25 mouse cellular contexts compared by ENCODE assay signal in the genomic region with DNA sequence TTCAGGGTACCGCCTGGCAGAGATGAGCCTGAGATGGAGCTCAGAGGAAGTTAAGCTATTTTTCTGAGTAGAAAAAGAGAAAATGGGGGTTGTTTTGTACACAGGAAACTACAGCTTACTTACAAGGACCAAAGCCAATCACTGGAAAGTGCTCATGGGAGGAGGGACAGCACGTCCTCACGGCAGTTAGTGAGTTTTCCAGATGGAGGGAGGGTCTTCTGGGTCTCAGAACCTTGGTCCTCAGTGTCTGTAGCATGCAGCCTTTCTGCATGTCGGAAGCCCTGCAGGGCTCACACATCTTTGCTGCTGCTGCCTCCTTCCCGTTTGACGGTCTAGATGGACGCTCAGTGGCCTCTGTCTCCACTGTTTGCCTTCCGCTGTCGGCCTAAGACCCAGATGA. TPM values are rescaled to one million over a fixed set of nuclear protein-coding genes. Genes with fewer than 3 reads are reported as not detected.
DNase-seq lines count a peak whose midpoint lies in the region; ATAC-seq and TF ChIP-seq lines count a peak whose summit lies in the region.
"Had no signal": no experiment of that assay in that cellular context is flagged by ENCODE, and none has a peak within 500 bp of the region (broad histone marks: within the 10 kb centered on the region; RNA-seq: fewer than 3 reads in every experiment).

No protein-coding gene starts in this region.

- no peak for TF ChIP-seq RAD21 in CH12.LX (IDR thresholded peaks at IDR 0.05; ENCODE audit: low read depth, low read length)

- no peaks in the 10 kb centered on the region for H3K79me2 ChIP-seq in CH12.LX (replicated peaks; ENCODE audit: control insufficient read depth, extremely low read depth, insufficient read depth, poor library complexity, severe bottlenecking)

- TF ChIP-seq EP300 in heart, postnatal 0 days (IDR thresholded peaks at IDR 0.05; ENCODE audit: low read depth), result no peak
- no peak for TF ChIP-seq EP300 in CH12.LX (IDR thresholded peaks at IDR 0.05; ENCODE audit: low read length)

- 82% methylated on average over 9 of the region's 9 CpGs for WGBS in heart, embryonic 11.5 days (ENCODE audit: insufficient replicate concordance)
- WGBS in heart, postnatal 0 days, result 76% methylated on average over 9 of the region's 9 CpGs

- ATAC-seq in heart, embryonic 11.5 days (replicated peaks; ENCODE audit: insufficient number of reproducible peaks, low FRiP score, low TSS enrichment), result no peak
- ATAC-seq in heart, postnatal 0 days (ENCODE audit: insufficient read depth, low read depth), result no peak
- ATAC-seq: activated CD4-positive, CD25-positive, alpha-beta regulatory T cell, adult 4 months; CD4-positive, CD25-positive, alpha-beta regulatory T cell, adult 4 months; forebrain, embryonic 13.5 days had no signal

- no peak overlapping the region for H3K4me2 ChIP-seq in heart, embryonic 11.5 days
- H3K4me2 ChIP-seq in heart, postnatal 0 days (ENCODE audit: low read depth, low read length), result no peak overlapping the region
- 0 out of 2 replicates have a peak overlapping the region, but pooled peaks have one; percentile 4 for H3K4me2 ChIP-seq in CH12.LX (ENCODE audit: insufficient read depth, low read depth, poor library complexity, severe bottlenecking)
- H3K4me2 ChIP-seq: embryonic facial prominence, embryonic 12.5 days; embryonic facial prominence, embryonic 15.5 days; forebrain, embryonic 13.5 days; hindbrain, embryonic 15.5 days had no signal

- in situ Hi-C loops in CH12.LX (cut with MboI; ENCODE audit: low pct_ligation_motif_present, low pct_unique_long_range_greater_than_20kb, low sequenced_read_pairs), result no loop called here

- H3K9ac ChIP-seq in heart, embryonic 11.5 days (ENCODE audit: low read depth, low read length), result no peak overlapping the region
- H3K9ac ChIP-seq in heart, postnatal 0 days (replicated peaks; ENCODE audit: low read depth, low read length), result no peak overlapping the region
- no peak overlapping the region for H3K9ac ChIP-seq in CH12.LX (ENCODE audit: insufficient read depth, low read depth)
- H3K9ac ChIP-seq: embryonic facial prominence, embryonic 12.5 days; embryonic facial prominence, embryonic 15.5 days; forebrain, embryonic 13.5 days; forebrain, postnatal 0 days; hindbrain, embryonic 15.5 days had no signal

- peaks cover 60% of the 10 kb centered on the region for H3K4me1 ChIP-seq in heart, embryonic 11.5 days (ENCODE audit: control insufficient read depth, insufficient read depth, low read length)
- peaks cover 79% of the 10 kb centered on the region for H3K4me1 ChIP-seq in heart, postnatal 0 days (ENCODE audit: control insufficient read depth, insufficient read depth)
- peaks cover 22 to 36% of the 10 kb centered on the region in 2 experiments for H3K4me1 ChIP-seq in CH12.LX (ENCODE audit: control insufficient read depth in 1 of 2, insufficient read depth in 2 of 2)
- peaks cover 72% of the 10 kb centered on the region for H3K4me1 ChIP-seq in brown adipose tissue, adult 24 weeks (ENCODE audit: control insufficient read depth, insufficient read depth, insufficient read length, low read length)
- H3K4me1 ChIP-seq: hindbrain, embryonic 15.5 days had no signal

- H3K4me3 ChIP-seq in heart, embryonic 11.5 days (ENCODE audit: low read depth, low read length), result no peak overlapping the region
- H3K4me3 ChIP-seq in heart, postnatal 0 days (ENCODE audit: low read depth, low read length), result no peak overlapping the region
- H3K4me3 ChIP-seq in CH12.LX (replicated peaks in 1 of 3; ENCODE audit: low read depth in 2 of 3, low read length in 2 of 3, poor library complexity in 1 of 3), result no peak overlapping the region
- H3K4me3 ChIP-seq in brown adipose tissue, adult 24 weeks (ENCODE audit: insufficient read depth, low read depth, low read length), result no peak overlapping the region
- H3K4me3 ChIP-seq: embryonic facial prominence, embryonic 12.5 days; embryonic facial prominence, embryonic 15.5 days; erythroblast, embryonic 14.5 days; forebrain, embryonic 13.5 days; hindbrain, embryonic 10.5 days; hindbrain, embryonic 15.5 days had no signal

- H3K36me3 ChIP-seq in heart, embryonic 11.5 days (ENCODE audit: control insufficient read depth, insufficient read depth, low read length), result no peaks in the 10 kb centered on the region
- H3K36me3 ChIP-seq in heart, postnatal 0 days (replicated peaks; ENCODE audit: control insufficient read depth, insufficient read depth, low read length), result peaks cover 5% of the 10 kb centered on the region; the same call in 1 of the 2 replicates
- no peaks in the 10 kb centered on the region for H3K36me3 ChIP-seq in CH12.LX (replicated peaks in 1 of 2; ENCODE audit: control insufficient read depth in 1 of 2, insufficient read depth in 1 of 2, low read length in 1 of 2)
- H3K36me3 ChIP-seq: embryonic facial prominence, embryonic 12.5 days; embryonic facial prominence, embryonic 15.5 days; hindbrain, embryonic 10.5 days; hindbrain, embryonic 15.5 days had no signal

- dilution Hi-C loops in CH12.LX (cut with MboI; ENCODE audit: extremely low pct_ligation_motif_present, extremely low pct_unique_long_range_greater_than_20kb, low sequenced_read_pairs), result no loop called here

- TF ChIP-seq CTCF in heart, postnatal 0 days (IDR thresholded peaks at IDR 0.05; ENCODE audit: low read depth), result no peak
- no peak for TF ChIP-seq CTCF in CH12.LX (conservative IDR thresholded peaks at IDR 0.05 in 1 of 2, IDR thresholded peaks at IDR 0.05 in 1 of 2; ENCODE audit: low read depth in 2 of 2, low read length in 2 of 2)

- H3K9me3 ChIP-seq in heart, embryonic 11.5 days (replicated peaks; ENCODE audit: control insufficient read depth, low read length), result no peaks in the 10 kb centered on the region
- no peaks in the 10 kb centered on the region for H3K9me3 ChIP-seq in heart, postnatal 0 days (replicated peaks; ENCODE audit: control insufficient read depth, low read length)
- peaks cover 6% of the 10 kb centered on the region for H3K9me3 ChIP-seq in CH12.LX (replicated peaks; ENCODE audit: low read length)
- H3K9me3 ChIP-seq: embryonic facial prominence, embryonic 12.5 days; embryonic facial prominence, embryonic 15.5 days; forebrain, embryonic 13.5 days; hindbrain, embryonic 10.5 days; hindbrain, embryonic 15.5 days had no signal

- DNase-seq in heart, adult 11 months, result peak; percentile 93
- DNase-seq in heart, postnatal 0 days (ENCODE audit: low spot score), result no peak
- no peak for DNase-seq in heart, postnatal 4 days
- no peak for DNase-seq in CH12.LX (ENCODE audit: extremely low read depth)
- DNase-seq in left cerebral cortex, adult 9 months (ENCODE audit: low spot score in 2 of 2), result no peak
- DNase-seq: adrenal gland, adult 8-10 months; adrenal gland, postnatal 25 days; cerebellum, adult 18-20 months; cerebellum, adult 9-10 months; cerebellum, postnatal 14 days; forebrain, postnatal 0 days; gastrocnemius, postnatal 10 days; gastrocnemius, postnatal 36 days; kidney, adult 18-20 months; kidney, adult 9 months had no signal

- H3K27me3 ChIP-seq in heart, embryonic 11.5 days (ENCODE audit: control insufficient read depth, insufficient read depth, low read length), result no peaks in the 10 kb centered on the region
- H3K27me3 ChIP-seq in heart, postnatal 0 days (ENCODE audit: control insufficient read depth, insufficient read depth, low read length), result no peaks in the 10 kb centered on the region
- H3K27me3 ChIP-seq in CH12.LX (replicated peaks), result peaks cover 8% of the 10 kb centered on the region
- H3K27me3 ChIP-seq: embryonic facial prominence, embryonic 12.5 days; embryonic facial prominence, embryonic 15.5 days; forebrain, embryonic 13.5 days; hindbrain, embryonic 15.5 days had no signal

- TF ChIP-seq POLR2A in CH12.LX (IDR thresholded peaks at IDR 0.05; ENCODE audit: low read depth, low read length), result no peak

- no peak overlapping the region for H3K27ac ChIP-seq in heart, embryonic 11.5 days (ENCODE audit: low read depth, low read length)
- H3K27ac ChIP-seq in heart, postnatal 0 days (ENCODE audit: low read depth), result 0 out of 2 replicates have a peak overlapping the region, but pooled peaks have one; percentile 32
- no peak overlapping the region for H3K27ac ChIP-seq in CH12.LX (ENCODE audit: insufficient read depth, low read depth)
- peak overlapping the region; percentile 91 for H3K27ac ChIP-seq in brown adipose tissue, adult 24 weeks (replicated peaks; ENCODE audit: low read depth, low read length)
- H3K27ac ChIP-seq: embryonic facial prominence, embryonic 12.5 days; embryonic facial prominence, embryonic 15.5 days; forebrain, embryonic 13.5 days; hindbrain, embryonic 10.5 days had no signal

TF ChIP-seq in CH12.LX, 34 proteins besides CTCF, POLR2A, EP300 and RAD21:
- TF ChIP-seq MEF2A (IDR thresholded peaks at IDR 0.05; ENCODE audit: borderline replicate concordance, low read depth, low read length) (no peak), BHLHE40 (IDR thresholded peaks at IDR 0.05; ENCODE audit: low read depth, low read length) (no peak), GABPA (IDR thresholded peaks at IDR 0.05; ENCODE audit: insufficient replicate concordance, low read depth, low read length) (no peak), TBP (conservative IDR thresholded peaks at IDR 0.05; ENCODE audit: low read depth, low read length) (no peak), POLR2AphosphoS2 (IDR thresholded peaks at IDR 0.05; ENCODE audit: low read depth, low read length) (no peak), JUND (conservative IDR thresholded peaks at IDR 0.05; ENCODE audit: low read depth, low read length) (no peak), ZNF384 (IDR thresholded peaks at IDR 0.05; ENCODE audit: low read depth, low read length) (no peak)
TF ChIP-seq in CH12.LX: peak in this region for 0.

RNA-seq across cellular contexts. Expression of a gene that starts 25.9 kb away (rescaled TPM):
- polyA plus RNA-seq in heart, embryonic 11.5 days (2014; fragmentation: Nextera tagmentation; extraction: Ambion mirVana), result 150 and 187 TPM in 2 replicates
- total RNA-seq in heart, postnatal 0 days (2014; rRNA removed; ENCODE audit: low replicate concordance), result 921 and 1,061 TPM in 2 replicates
- 163 and 191 TPM in 2 replicates for polyA plus RNA-seq in heart, postnatal 0 days (2015; fragmentation: Nextera tagmentation; extraction: Ambion mirVana)
- 1,000 to 10,000 TPM; 1,026 to 1,084 TPM for total RNA-seq in heart, postnatal 4 days (2021)
- 0.04 TPM in 1 of 2 replicates, not detected in the other for total RNA-seq in CH12.LX (2012; rRNA removed)
- 0.13 and 0.36 TPM in 2 replicates for total RNA-seq in CH12.LX (2014; rRNA removed)
- 0.27 TPM in 1 of 2 replicates, not detected in the other for polyA plus RNA-seq in CH12.LX (2012; ENCODE audit: insufficient read length, low read depth)
- polyA plus RNA-seq in brown adipose tissue, adult 24 weeks (2012; ENCODE audit: insufficient read depth, insufficient read length, missing spikeins), result 142 and 186 TPM in 2 replicates
- polyA plus RNA-seq: activated CD4-positive, CD25-positive, alpha-beta regulatory T cell, adult 4 months had no signal

RNA-seq across cellular contexts. Expression of a gene that starts 25.9 kb away (rescaled TPM):
- polyA plus RNA-seq in heart, embryonic 11.5 days (2014; fragmentation: Nextera tagmentation; extraction: Ambion mirVana), result 40.6 and 51.0 TPM in 2 replicates
- total RNA-seq in heart, postnatal 0 days (2014; rRNA removed; ENCODE audit: low replicate concordance), result 315 and 329 TPM in 2 replicates
- 87.7 and 98.5 TPM in 2 replicates for polyA plus RNA-seq in heart, postnatal 0 days (2015; fragmentation: Nextera tagmentation; extraction: Ambion mirVana)
- total RNA-seq in heart, postnatal 4 days (2021), result 100 to 1,000 TPM; 558 to 588 TPM
- total RNA-seq in CH12.LX (2012; rRNA removed) (0.04 TPM in 2 replicates), CH12.LX (2014; rRNA removed) (not detected in 2 replicates)
- polyA plus RNA-seq in CH12.LX (2012; ENCODE audit: insufficient read length, low read depth), result 0.07 and 0.11 TPM in 2 replicates
- 51.1 and 77.2 TPM in 2 replicates for polyA plus RNA-seq in brown adipose tissue, adult 24 weeks (2012; ENCODE audit: insufficient read depth, insufficient read length, missing spikeins)
- polyA plus RNA-seq: activated CD4-positive, CD25-positive, alpha-beta regulatory T cell, adult 4 months; CD4-positive, CD25-positive, alpha-beta regulatory T cell, adult 4 months had no signal

Comparison
In these comparisons a context has a peak if more than half of its experiments do, and no peak if none do; other contexts are left out.
1. H3K27ac ChIP-seq: peak in heart, postnatal 0 days (single experiment) and brown adipose tissue, adult 24 weeks (single experiment); none in heart, embryonic 11.5 days (single experiment) and CH12.LX (single experiment).
2. RNA of a gene that starts 25.9 kb away (polyA plus RNA-seq): 163 to 191 TPM in heart, postnatal 0 days, 150 to 187 TPM in heart, embryonic 11.5 days and 142 to 186 TPM in brown adipose tissue, adult 24 weeks; 0.27 TPM in CH12.LX; every median in the first group is over 100 times any median in the second.
3. RNA of a gene that starts 25.9 kb away (polyA plus RNA-seq): 87.7 to 98.5 TPM in heart, postnatal 0 days, 51.1 to 77.2 TPM in brown adipose tissue, adult 24 weeks and 40.6 to 51.0 TPM in heart, embryonic 11.5 days; 0.07 to 0.11 TPM in CH12.LX; every median in the first group is over 10 times any median in the second.